Mouse (Mus musculus): Measurements from ENCODE around the gene Gm10096.
"Not testable (repeated sequence)": the region's sequence is repeated elsewhere in the genome, so short reads cannot be mapped to it uniquely, and the experiment has no call there.

Gene Gm10096

GRCm38 (mm10) chrX:28954602-28955001, at the start of gene Gm10096:
Gene Gm10096 (minus strand): TSS chrX:28954702.
- not testable (repeated sequence) for DNase-seq
